Mouse (Mus musculus) MEL (cell line): ENCODE results near the gene Gm26566. TPM values are rescaled to one million over a fixed set of nuclear protein-coding genes. Genes with fewer than 3 reads are reported as not detected.

ENCODE experiments used
- DNase-seq: peaks from one replicate; pipeline ENCODE4 v3.0.0; 2011; ENCODE audit warnings: low read depth, low spot score
- H3K27ac ChIP-seq: 2 replicates; pipeline ENCODE4 v1.5.1; 2012; ENCODE audit warnings: low read depth, mild to moderate bottlenecking, control low read depth, low read length, moderate library complexity; ENCODE audit not compliant: control insufficient read depth
- H3K27me3 ChIP-seq, 2 experiments: fragments of 150-350 bp in 1 of 2; sonication (generic) in 1 of 2; 2 replicates each; pipeline ENCODE4 v1.6.1; 2012; ENCODE audit warnings: low read length in 2 of 2, mild to moderate bottlenecking in 2 of 2, improper control_type of control experiment in 1 of 2, moderate library complexity in 1 of 2; ENCODE audit not compliant: insufficient read depth in 2 of 2, control insufficient read depth in 1 of 2
- H3K36me3 ChIP-seq, 2 experiments: 2 replicates each; pipeline ENCODE4 v1.6.1; 2012 to 2014; ENCODE audit warnings: low read length in 2 of 2, improper control_type of control experiment in 1 of 2, inconsistent platforms in 1 of 2, mild to moderate bottlenecking in 1 of 2; ENCODE audit not compliant: insufficient read depth in 2 of 2, control insufficient read depth in 1 of 2
- H3K4me1 ChIP-seq, 2 experiments: fragments of 150-350 bp in 1 of 2; sonication (generic) in 1 of 2; 2 replicates each; pipeline ENCODE4 v1.6.1; 2012; ENCODE audit warnings: low read length in 2 of 2, improper control_type of control experiment in 1 of 2, mild to moderate bottlenecking in 1 of 2; ENCODE audit not compliant: insufficient read depth in 2 of 2, control insufficient read depth in 1 of 2
- H3K4me3 ChIP-seq, 2 experiments: fragments of 150-350 bp in 1 of 2; sonication (generic) in 1 of 2; 2 replicates each; pipeline ENCODE4 v1.5.1; 2012; ENCODE audit warnings: low read depth in 2 of 2, low read length in 2 of 2, mild to moderate bottlenecking in 2 of 2, moderate library complexity in 2 of 2, control low read depth in 1 of 2, improper control_type of control experiment in 1 of 2; ENCODE audit not compliant: control insufficient read depth in 1 of 2, insufficient read depth in 1 of 2
- H3K79me2 ChIP-seq: 2 replicates; pipeline ENCODE4 v1.6.1; 2012; ENCODE audit warnings: mild to moderate bottlenecking, low read length, moderate library complexity; ENCODE audit not compliant: control insufficient read depth, poor library complexity, insufficient read depth
- H3K9ac ChIP-seq: 2 replicates; pipeline ENCODE4 v1.6.1; 2012; ENCODE audit warnings: low read depth, mild to moderate bottlenecking, control low read depth, low read length, moderate library complexity; ENCODE audit not compliant: control insufficient read depth, poor library complexity, severe bottlenecking
- H3K9me3 ChIP-seq: fragments of 150-350 bp; sonication (generic); replicated peaks from 2 replicates; pipeline ENCODE4 v1.6.1; 2012; ENCODE audit warnings: mild to moderate bottlenecking, low read length, improper control_type of control experiment, moderate library complexity; ENCODE audit not compliant: insufficient read depth
- CHD1 ChIP-seq: IDR thresholded peaks from 2 replicates; pipeline ENCODE4 v1.6.1; 2012; ENCODE audit warnings: low read depth, mild to moderate bottlenecking, inconsistent platforms, low read length, improper control_type of control experiment
- CTCF ChIP-seq, 3 experiments: IDR thresholded peaks in 2 of 3; conservative IDR thresholded peaks in 1 of 3; 2 replicates each; pipeline ENCODE4 v1.5.1; 2011 to 2012; ENCODE audit warnings: low read length in 3 of 3, low read depth in 2 of 3, mild to moderate bottlenecking in 2 of 3, improper control_type of control experiment in 1 of 3, inconsistent platforms in 1 of 3, mixed read lengths in 1 of 3, moderate library complexity in 1 of 3; ENCODE audit not compliant: control insufficient read depth in 1 of 3, insufficient read depth in 1 of 3, poor library complexity in 1 of 3, severe bottlenecking in 1 of 3
- EP300 ChIP-seq, 2 experiments: IDR thresholded peaks; 2 replicates each; pipeline ENCODE4 v1.6.1; 2011; ENCODE audit warnings: improper control_type of control experiment in 2 of 2, low read length in 2 of 2, low read depth in 1 of 2, mild to moderate bottlenecking in 1 of 2
- GABPA ChIP-seq: IDR thresholded peaks from 2 replicates; pipeline ENCODE4 v1.6.1; 2012; ENCODE audit warnings: low read depth, mild to moderate bottlenecking, inconsistent platforms, low read length, improper control_type of control experiment, moderate library complexity
- MXI1 ChIP-seq: IDR thresholded peaks from 2 replicates; pipeline ENCODE4 v1.6.1; 2011; ENCODE audit warnings: mild to moderate bottlenecking, low read depth, low read length, improper control_type of control experiment
- MYC ChIP-seq: IDR thresholded peaks from 2 replicates; pipeline ENCODE4 v1.6.1; 2011; ENCODE audit warnings: low read depth, mild to moderate bottlenecking, low read length, improper control_type of control experiment, moderate library complexity
- POLR2A ChIP-seq, 2 experiments: IDR thresholded peaks; 2 replicates each; pipeline ENCODE4 v1.6.1; 2011 to 2012; ENCODE audit warnings: low read length in 2 of 2, mild to moderate bottlenecking in 2 of 2, control low read depth in 1 of 2, improper control_type of control experiment in 1 of 2, low read depth in 1 of 2, moderate library complexity in 1 of 2; ENCODE audit not compliant: control insufficient read depth in 1 of 2, insufficient read depth in 1 of 2, poor library complexity in 1 of 2
- POLR2AphosphoS2 ChIP-seq: IDR thresholded peaks from 2 replicates; pipeline ENCODE4 v1.6.1; 2011; ENCODE audit warnings: low read length, improper control_type of control experiment
- POLR2AphosphoS5 ChIP-seq: IDR thresholded peaks from 2 replicates; pipeline ENCODE4 v1.6.1; 2012; ENCODE audit warnings: low read depth, borderline replicate concordance, mild to moderate bottlenecking, inconsistent platforms, low read length, moderate library complexity, mixed read lengths
- RAD21 ChIP-seq: IDR thresholded peaks from 2 replicates; pipeline ENCODE4 v1.6.1; 2011; ENCODE audit warnings: mild to moderate bottlenecking, low read depth, low read length, improper control_type of control experiment
- RCOR1 ChIP-seq: IDR thresholded peaks from 2 replicates; pipeline ENCODE4 v1.6.1; 2012; ENCODE audit warnings: low read depth, mild to moderate bottlenecking, inconsistent platforms, low read length, improper control_type of control experiment
- SIN3A ChIP-seq: IDR thresholded peaks from 2 replicates; pipeline ENCODE4 v1.6.1; 2012; ENCODE audit warnings: low read length, improper control_type of control experiment, inconsistent platforms
- TAL1 ChIP-seq: IDR thresholded peaks from 2 replicates; pipeline ENCODE4 v1.6.1; 2012; ENCODE audit warnings: mild to moderate bottlenecking, inconsistent platforms, low read length, moderate library complexity, mixed read lengths
- TBP ChIP-seq: IDR thresholded peaks from 2 replicates; pipeline ENCODE4 v1.8.0; 2011; ENCODE audit warnings: low read depth, low read length, improper control_type of control experiment
- USF1 ChIP-seq: IDR thresholded peaks from 2 replicates; pipeline ENCODE4 v1.6.1; 2014; ENCODE audit warnings: low read depth, mild to moderate bottlenecking, inconsistent platforms, low read length, improper control_type of control experiment, moderate library complexity
- USF2 ChIP-seq, 2 experiments: IDR thresholded peaks; 2 replicates each; pipeline ENCODE4 v1.6.1; 2011 to 2012; ENCODE audit warnings: improper control_type of control experiment in 2 of 2, low read length in 2 of 2, borderline replicate concordance in 1 of 2, inconsistent platforms in 1 of 2, low read depth in 1 of 2, mild to moderate bottlenecking in 1 of 2; ENCODE audit not compliant: insufficient read depth in 1 of 2
- ZC3H11A ChIP-seq: IDR thresholded peaks from 2 replicates; pipeline ENCODE4 v1.6.1; 2012; ENCODE audit warnings: low read depth, mild to moderate bottlenecking, inconsistent platforms, low read length, improper control_type of control experiment
- polyA plus RNA-seq, 2 experiments: library from polyadenylated mRNA; stranded (reverse) in 1 of 2; unstranded in 1 of 2; fragments of >175 nt in 1 of 2; fragments of >200 nt in 1 of 2; gene quantifications; 2 replicates each; pipeline versions ENCODE4 v1.2.1 to v1.2.4; 2012; ENCODE audit warnings: low replicate concordance in 2 of 2, low read depth in 1 of 2; ENCODE audit not compliant: insufficient read length in 2 of 2, insufficient read depth in 1 of 2, missing spikeins in 1 of 2
- total RNA-seq: library from RNA; depleted of rRNA; stranded (reverse); fragments of 300-350 nt; gene quantifications from 2 replicates; pipeline ENCODE4 v1.2.3, GENCODE M21; 2012

The Gm26566 gene
- total and polyA plus RNA-seq, 3 experiments: 0.40 to 9.8 TPM; not detected in 1

DNA sequence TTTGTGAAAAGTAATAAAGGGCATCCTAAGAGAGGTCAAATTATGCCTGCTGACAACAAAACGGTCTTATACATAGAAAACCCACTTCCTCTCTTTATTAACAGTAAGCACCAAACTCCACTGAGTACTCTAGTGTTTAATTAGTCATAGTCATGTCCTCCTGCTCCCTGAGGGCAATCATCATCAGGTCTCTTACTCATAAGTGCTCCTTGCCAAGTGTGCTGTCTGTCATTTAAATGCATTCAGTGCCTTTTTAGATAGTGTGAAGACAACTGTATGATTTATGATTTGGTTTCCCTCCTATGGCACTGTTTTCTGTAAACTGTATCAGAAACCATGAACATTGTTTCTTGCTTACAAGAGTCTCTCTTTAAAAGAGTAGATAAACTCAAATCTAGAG, 7.3 kb upstream of the Gm26566 start:
- TF ChIP-seq USF2 (IDR thresholded peaks at IDR 0.05; ENCODE audit: borderline replicate concordance in 1 of 2, insufficient read depth in 1 of 2, low read depth in 1 of 2, low read length in 2 of 2): no peak
- no peak for TF ChIP-seq POLR2AphosphoS5
- TF ChIP-seq MYC: no peak
- no peak for TF ChIP-seq TAL1
- no peak for TF ChIP-seq MXI1
- TF ChIP-seq POLR2AphosphoS2: no peak
- no peaks in the 10 kb centered on the region for H3K27me3 ChIP-seq
- H3K27ac ChIP-seq: no peak overlapping the region
- H3K9ac ChIP-seq: no peak overlapping the region
- DNase-seq: peak; percentile 43
- peaks cover 0 to 7% of the 10 kb centered on the region in 2 experiments; a peak in 3 of 4 replicates for H3K4me1 ChIP-seq
- H3K9me3 ChIP-seq: no peaks in the 10 kb centered on the region
- H3K4me3 ChIP-seq: no peak overlapping the region
- peaks cover 13 to 19% of the 10 kb centered on the region in 2 experiments; a peak in 3 of 4 replicates for H3K36me3 ChIP-seq
- peaks cover 24% of the 10 kb centered on the region for H3K79me2 ChIP-seq

DNA sequence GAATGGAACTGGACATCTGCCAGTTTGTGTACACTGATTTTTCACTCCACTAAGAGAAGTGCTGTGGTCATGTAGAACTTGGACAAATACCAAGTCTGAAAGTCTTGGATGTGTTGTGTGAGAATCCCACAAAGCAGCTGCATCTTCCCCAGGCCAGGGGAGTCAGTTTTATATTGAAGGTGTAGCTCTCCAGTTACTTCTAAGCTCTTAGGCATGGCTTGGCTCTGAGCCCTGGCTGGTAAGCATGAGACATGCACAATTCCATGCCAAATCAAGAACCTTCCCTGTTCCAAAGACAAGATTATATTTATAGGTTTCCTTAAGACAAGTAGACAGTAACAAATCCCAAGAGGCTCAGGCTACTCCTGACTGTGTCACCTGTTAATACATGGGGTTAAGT, 6.5 kb upstream of the Gm26566 start:
- no peaks in the 10 kb centered on the region for H3K27me3 ChIP-seq
- H3K9me3 ChIP-seq: no peaks in the 10 kb centered on the region
- no peak for TF ChIP-seq CHD1
- no peak for TF ChIP-seq RAD21
- no peak for TF ChIP-seq RCOR1
- no peak for TF ChIP-seq GABPA
- TF ChIP-seq USF1: no peak
- TF ChIP-seq POLR2A (IDR thresholded peaks at IDR 0.05; ENCODE audit: control insufficient read depth in 1 of 2, insufficient read depth in 1 of 2, low read depth in 1 of 2, low read length in 2 of 2, poor library complexity in 1 of 2): no peak
- no peak for TF ChIP-seq EP300 (IDR thresholded peaks at IDR 0.05; ENCODE audit: low read depth in 1 of 2, low read length in 2 of 2)
- no peak for TF ChIP-seq TBP
- TF ChIP-seq POLR2AphosphoS2: no peak
- TF ChIP-seq ZC3H11A: no peak
- no peak for TF ChIP-seq CTCF (IDR thresholded peaks at IDR 0.05 in 2 of 3, conservative IDR thresholded peaks at IDR 0.05 in 1 of 3; ENCODE audit: control insufficient read depth in 1 of 3, insufficient read depth in 1 of 3, low read depth in 2 of 3, low read length in 3 of 3, poor library complexity in 1 of 3, severe bottlenecking in 1 of 3)
- no peak for TF ChIP-seq SIN3A
- TF ChIP-seq, all 39 proteins: peak for 0
- H3K36me3 ChIP-seq: peaks cover 14 to 21% of the 10 kb centered on the region in 2 experiments; a peak in 3 of 4 replicates
- H3K79me2 ChIP-seq: peaks cover 28% of the 10 kb centered on the region
- peaks cover 1 to 12% of the 10 kb centered on the region in 2 experiments for H3K4me1 ChIP-seq
- DNase-seq: no peak
- no peak overlapping the region for H3K9ac ChIP-seq
- H3K4me3 ChIP-seq: no peak overlapping the region
- H3K27ac ChIP-seq: no peak overlapping the region
